In the genomic region with DNA sequence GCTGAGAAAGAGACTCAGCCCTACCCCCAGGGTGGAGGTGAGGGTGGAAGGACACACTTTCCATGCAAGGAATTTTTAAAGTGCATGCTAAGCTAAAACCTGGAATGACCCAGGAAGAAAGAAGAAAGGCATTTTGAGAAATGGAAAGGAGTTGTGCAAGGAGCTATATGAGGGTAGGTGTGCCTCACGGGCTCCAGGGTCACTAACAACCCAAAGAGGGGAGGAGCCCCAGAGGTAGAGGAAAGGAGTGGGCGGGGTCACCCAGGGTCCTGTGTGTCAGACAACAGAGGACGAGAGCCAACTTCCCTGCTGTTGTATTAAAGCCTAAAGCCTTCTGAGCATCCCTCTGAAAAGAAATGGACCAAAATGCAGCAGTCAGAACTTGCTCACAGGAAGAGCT, we compare ENCODE assay signal across 13 mouse cellular contexts. TPM values are rescaled to one million over a fixed set of nuclear protein-coding genes. Genes with fewer than 3 reads are reported as not detected.
"Had no signal": no experiment of that assay in that cellular context is flagged by ENCODE, and none has a peak within 500 bp of the region (broad histone marks: within the 10 kb centered on the region; RNA-seq: fewer than 3 reads in every experiment).

No protein-coding gene starts in this region.

- H3K4me1 ChIP-seq: midbrain, embryonic 13.5 days; midbrain, embryonic 15.5 days; neural tube, embryonic 12.5 days; stomach, embryonic 15.5 days had no signal

- H3K9ac ChIP-seq: liver, embryonic 12.5 days; liver, embryonic 14.5 days; lung, embryonic 14.5 days; midbrain, embryonic 13.5 days; midbrain, embryonic 15.5 days; neural tube, embryonic 12.5 days; stomach, embryonic 15.5 days had no signal

- H3K36me3 ChIP-seq: liver, embryonic 12.5 days; midbrain, embryonic 13.5 days; midbrain, embryonic 15.5 days; neural tube, embryonic 12.5 days; stomach, embryonic 15.5 days had no signal

- H3K27ac ChIP-seq: liver, embryonic 12.5 days; liver, embryonic 14.5 days; midbrain, embryonic 13.5 days; midbrain, embryonic 15.5 days; neural tube, embryonic 12.5 days; stomach, embryonic 15.5 days; stomach, postnatal 0 days had no signal

- H3K4me2 ChIP-seq: liver, embryonic 12.5 days; lung, embryonic 14.5 days; midbrain, embryonic 11.5 days; midbrain, embryonic 13.5 days; midbrain, embryonic 15.5 days; neural tube, embryonic 12.5 days; stomach, embryonic 15.5 days had no signal

- DNase-seq: lung, embryonic 14.5 days; right cerebral cortex, postnatal 14 days had no signal

- ATAC-seq: liver, embryonic 12.5 days; midbrain, embryonic 13.5 days; midbrain, embryonic 15.5 days had no signal

- H3K27me3 ChIP-seq: liver, embryonic 12.5 days; megakaryocyte, embryonic 14.5 days; midbrain, embryonic 13.5 days; midbrain, embryonic 15.5 days; neural tube, embryonic 12.5 days; stomach, embryonic 15.5 days had no signal

- H3K9me3 ChIP-seq: liver, embryonic 12.5 days; megakaryocyte, embryonic 14.5 days; midbrain, embryonic 13.5 days; midbrain, embryonic 15.5 days; neural tube, embryonic 12.5 days; stomach, embryonic 15.5 days had no signal

- H3K4me3 ChIP-seq: liver, embryonic 12.5 days; megakaryocyte, embryonic 14.5 days; midbrain, embryonic 13.5 days; midbrain, embryonic 15.5 days; neural tube, embryonic 12.5 days; stomach, embryonic 15.5 days had no signal

RNA-seq across cellular contexts. Expression of a gene that starts 11.9 kb away (rescaled TPM):
- total RNA-seq: monocyte, adult 5-6 weeks; neutrophil, adult 5-6 weeks had no signal
